Mouse (Mus musculus): ENCODE measurements around the gene Ero1lb. TPM values are rescaled to one million over a fixed set of nuclear protein-coding genes. Genes with fewer than 3 reads are reported as not detected.
"Not testable (repeated sequence)": the region's sequence is repeated elsewhere in the genome, so short reads cannot be mapped to it uniquely, and the experiment has no call there.

The Ero1lb gene
- polyA plus RNA-seq, 1 experiment from 2014 or later: 6.9 TPM

DNA sequence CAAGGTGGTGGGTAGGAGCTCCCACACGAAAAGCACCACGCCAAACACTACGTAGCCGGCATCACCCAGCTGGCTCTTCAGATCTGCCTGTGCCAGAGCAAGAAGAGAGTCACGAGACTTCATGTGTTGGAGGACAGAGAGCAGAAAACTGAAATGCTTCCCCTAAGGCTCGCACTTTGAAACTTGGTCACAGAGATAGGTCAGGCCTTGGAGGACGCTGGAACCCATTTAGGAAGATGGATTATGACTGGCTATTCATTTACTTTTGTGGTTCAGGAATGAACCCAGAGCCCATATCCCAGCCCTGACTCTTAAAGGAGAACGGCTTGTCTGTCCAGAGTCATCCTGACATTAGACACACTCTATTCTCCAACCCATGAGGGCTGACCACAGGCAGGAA, 54.1 kb downstream of the Ero1lb start:
- 91% methylated on average over 8 of the region's 8 CpGs for WGBS
- not testable (repeated sequence) for ATAC-seq (ENCODE audit: insufficient number of reproducible peaks, insufficient read depth, low FRiP score, low read depth); H3K27me3 ChIP-seq (ENCODE audit: control insufficient read depth, insufficient read depth, low read length); H3K27ac ChIP-seq (replicated peaks in 1 of 2; ENCODE audit: control insufficient read depth in 1 of 2, insufficient read depth in 1 of 2, low read depth in 2 of 2, low read length in 2 of 2); H3K9ac ChIP-seq (ENCODE audit: low read length); H3K4me3 ChIP-seq (ENCODE audit: control insufficient read depth in 1 of 2, insufficient read depth in 1 of 2, low read depth in 1 of 2, low read length in 2 of 2); H3K4me2 ChIP-seq (ENCODE audit: low read length); H3K9me3 ChIP-seq (ENCODE audit: control insufficient read depth, low read length)
- peaks cover 12% of the 10 kb centered on the region; the same call in 1 of the 2 replicates for H3K36me3 ChIP-seq (ENCODE audit: control insufficient read depth, insufficient read depth, low read length)
- H3K4me1 ChIP-seq (ENCODE audit: control insufficient read depth in 2 of 2, insufficient read depth in 2 of 2, low read length in 2 of 2): peaks cover 6 to 14% of the 10 kb centered on the region in 2 experiments

DNA sequence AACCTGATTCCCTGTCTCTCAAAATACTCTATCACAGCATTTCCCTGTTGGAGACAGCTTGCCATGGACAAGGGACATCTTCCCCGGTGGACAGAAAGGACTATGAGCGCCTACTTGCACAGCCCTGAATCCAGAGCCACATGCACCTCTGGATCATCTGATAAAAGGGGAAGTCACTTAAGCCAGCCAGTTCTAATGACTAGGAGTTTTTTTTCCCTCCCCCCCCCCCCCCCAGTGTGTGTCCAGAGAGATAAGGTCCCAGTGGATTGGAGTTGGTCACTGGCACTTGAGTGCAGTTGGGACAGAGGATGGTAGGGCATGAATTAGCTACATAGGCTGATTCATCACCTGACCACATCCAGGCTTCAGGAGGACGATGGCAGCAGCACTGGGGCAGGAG, 60.4 kb downstream of the Ero1lb start:
- not testable (repeated sequence) for ATAC-seq (ENCODE audit: insufficient number of reproducible peaks, insufficient read depth, low FRiP score, low read depth); H3K27ac ChIP-seq (replicated peaks in 1 of 2; ENCODE audit: control insufficient read depth in 1 of 2, insufficient read depth in 1 of 2, low read depth in 2 of 2, low read length in 2 of 2); H3K4me3 ChIP-seq (ENCODE audit: control insufficient read depth in 1 of 2, insufficient read depth in 1 of 2, low read depth in 1 of 2, low read length in 2 of 2); H3K9ac ChIP-seq (ENCODE audit: low read length); H3K36me3 ChIP-seq (ENCODE audit: control insufficient read depth, insufficient read depth, low read length); H3K27me3 ChIP-seq (ENCODE audit: control insufficient read depth, insufficient read depth, low read length); H3K9me3 ChIP-seq (ENCODE audit: control insufficient read depth, low read length); H3K4me2 ChIP-seq (ENCODE audit: low read length); H3K4me1 ChIP-seq (ENCODE audit: control insufficient read depth in 2 of 2, insufficient read depth in 2 of 2, low read length in 2 of 2)
- 89% methylated on average over 3 of the region's 3 CpGs for WGBS

DNA sequence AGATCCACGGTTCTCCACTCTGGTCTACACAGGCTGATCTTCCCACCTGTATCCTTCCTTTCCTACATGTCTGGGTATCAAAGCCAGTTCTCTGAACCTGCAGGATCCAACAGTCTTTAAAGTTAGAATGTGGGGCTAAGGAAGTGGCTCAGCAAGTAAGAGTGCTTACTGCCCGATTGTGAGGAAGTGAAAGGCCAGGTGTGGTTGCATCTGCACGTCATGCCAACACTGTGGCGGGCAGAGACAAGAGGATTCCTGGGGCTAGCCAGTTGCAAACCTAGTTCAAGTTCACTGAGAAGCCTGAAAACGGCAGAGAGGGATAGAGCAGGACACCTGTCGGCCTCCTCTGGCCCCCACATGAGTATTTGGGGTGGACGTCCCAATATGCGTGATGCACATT, 62.1 kb downstream of the Ero1lb start:
- H3K4me3 ChIP-seq (ENCODE audit: control insufficient read depth in 1 of 2, insufficient read depth in 1 of 2, low read depth in 1 of 2, low read length in 2 of 2); H3K9me3 ChIP-seq (ENCODE audit: control insufficient read depth, low read length); H3K27me3 ChIP-seq (ENCODE audit: control insufficient read depth, insufficient read depth, low read length); H3K9ac ChIP-seq (ENCODE audit: low read length); H3K36me3 ChIP-seq (ENCODE audit: control insufficient read depth, insufficient read depth, low read length); H3K27ac ChIP-seq (replicated peaks in 1 of 2; ENCODE audit: control insufficient read depth in 1 of 2, insufficient read depth in 1 of 2, low read depth in 2 of 2, low read length in 2 of 2); ATAC-seq (ENCODE audit: insufficient number of reproducible peaks, insufficient read depth, low FRiP score, low read depth); H3K4me2 ChIP-seq (ENCODE audit: low read length); H3K4me1 ChIP-seq (ENCODE audit: control insufficient read depth in 2 of 2, insufficient read depth in 2 of 2, low read length in 2 of 2): not testable (repeated sequence)
- WGBS: 95% methylated on average over 8 of the region's 8 CpGs

DNA sequence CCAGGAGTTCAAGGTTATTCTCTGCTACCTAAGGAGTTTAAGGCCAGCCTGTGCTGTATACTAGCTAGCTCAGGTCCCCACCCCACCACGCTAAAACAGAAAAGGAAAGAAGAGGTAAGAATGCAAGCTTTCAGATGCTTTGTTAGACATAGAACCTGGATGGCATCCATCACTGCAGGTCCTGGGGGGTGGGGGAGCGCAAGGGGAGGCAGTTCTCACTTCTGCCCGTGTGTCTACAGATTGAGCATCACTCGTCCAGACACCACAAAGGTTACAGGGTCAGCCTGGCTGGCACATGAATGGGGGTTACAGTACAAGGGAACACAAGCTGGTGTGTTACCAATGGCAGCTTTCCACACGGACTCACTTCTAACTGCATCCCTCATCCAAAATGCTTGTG, 62.5 kb downstream of the Ero1lb start:
- not testable (repeated sequence) for H3K9ac ChIP-seq (ENCODE audit: low read length); H3K27me3 ChIP-seq (ENCODE audit: control insufficient read depth, insufficient read depth, low read length); H3K27ac ChIP-seq (replicated peaks in 1 of 2; ENCODE audit: control insufficient read depth in 1 of 2, insufficient read depth in 1 of 2, low read depth in 2 of 2, low read length in 2 of 2); H3K4me1 ChIP-seq (ENCODE audit: control insufficient read depth in 2 of 2, insufficient read depth in 2 of 2, low read length in 2 of 2); H3K9me3 ChIP-seq (ENCODE audit: control insufficient read depth, low read length); H3K4me3 ChIP-seq (ENCODE audit: control insufficient read depth in 1 of 2, insufficient read depth in 1 of 2, low read depth in 1 of 2, low read length in 2 of 2); H3K36me3 ChIP-seq (ENCODE audit: control insufficient read depth, insufficient read depth, low read length); H3K4me2 ChIP-seq (ENCODE audit: low read length); ATAC-seq (ENCODE audit: insufficient number of reproducible peaks, insufficient read depth, low FRiP score, low read depth)
- WGBS: 73% methylated on average over 5 of the region's 5 CpGs

DNA sequence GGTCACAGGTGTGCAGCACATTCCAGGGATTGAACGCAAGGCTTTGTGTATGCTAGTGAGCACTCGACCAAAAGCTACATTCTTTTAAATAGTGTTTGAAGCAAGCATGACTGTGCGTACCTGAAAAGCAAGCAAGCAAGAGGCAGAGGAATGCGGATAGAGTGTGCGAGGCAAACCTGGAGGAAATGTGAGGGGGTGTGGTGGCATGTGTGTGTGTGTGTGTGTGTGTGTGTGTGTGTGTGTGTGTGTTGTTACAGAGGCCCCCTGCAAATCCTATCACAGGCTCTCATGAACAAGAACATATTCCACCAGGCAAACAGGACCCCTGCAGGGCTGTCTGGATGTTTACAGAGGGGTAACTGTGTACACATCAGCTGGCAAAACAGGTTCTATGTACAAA, 64.6 kb downstream of the Ero1lb start:
- H3K9me3 ChIP-seq (ENCODE audit: control insufficient read depth, low read length); H3K9ac ChIP-seq (ENCODE audit: low read length); H3K4me3 ChIP-seq (ENCODE audit: control insufficient read depth in 1 of 2, insufficient read depth in 1 of 2, low read depth in 1 of 2, low read length in 2 of 2); H3K27me3 ChIP-seq (ENCODE audit: control insufficient read depth, insufficient read depth, low read length); ATAC-seq (ENCODE audit: insufficient number of reproducible peaks, insufficient read depth, low FRiP score, low read depth); H3K4me1 ChIP-seq (ENCODE audit: control insufficient read depth in 2 of 2, insufficient read depth in 2 of 2, low read length in 2 of 2); H3K36me3 ChIP-seq (ENCODE audit: control insufficient read depth, insufficient read depth, low read length); H3K4me2 ChIP-seq (ENCODE audit: low read length); H3K27ac ChIP-seq (replicated peaks in 1 of 2; ENCODE audit: control insufficient read depth in 1 of 2, insufficient read depth in 1 of 2, low read depth in 2 of 2, low read length in 2 of 2): not testable (repeated sequence)
- 86% methylated on average over 5 of the region's 5 CpGs for WGBS

DNA sequence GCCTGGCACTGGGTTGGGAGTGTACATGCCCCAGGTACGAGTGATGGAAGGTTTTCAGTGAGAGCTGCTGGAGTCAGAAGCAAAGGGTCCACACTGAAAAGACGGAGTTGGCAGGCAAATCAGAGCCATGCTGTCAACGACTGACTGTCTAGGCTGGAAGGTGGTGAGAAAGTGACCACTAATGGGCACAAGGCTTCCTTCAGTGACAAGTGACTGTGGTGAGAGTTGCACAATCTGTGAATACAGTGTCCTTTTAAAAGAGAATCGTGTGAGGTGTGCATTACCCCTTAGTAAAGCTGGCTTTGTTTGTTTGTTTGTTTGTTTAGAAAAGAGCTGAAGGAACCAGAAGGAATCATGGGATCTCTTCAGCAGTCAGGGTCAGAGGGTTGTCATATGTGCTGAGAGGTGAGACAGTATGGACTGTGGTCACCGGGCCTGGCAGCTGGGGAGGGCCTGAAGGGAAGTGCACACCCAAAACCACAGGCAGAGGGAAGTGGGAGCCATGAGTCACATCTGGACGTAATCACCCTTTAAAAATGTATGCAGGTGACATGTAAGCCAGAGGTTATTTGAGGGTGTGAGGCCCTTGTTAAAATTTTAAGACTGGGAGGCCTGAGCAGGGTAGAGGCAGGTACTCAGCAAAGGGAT, 69.4 kb downstream of the Ero1lb start:
- H3K27ac ChIP-seq (replicated peaks in 1 of 2; ENCODE audit: control insufficient read depth in 1 of 2, insufficient read depth in 1 of 2, low read depth in 2 of 2, low read length in 2 of 2); H3K27me3 ChIP-seq (ENCODE audit: control insufficient read depth, insufficient read depth, low read length); H3K4me3 ChIP-seq (ENCODE audit: control insufficient read depth in 1 of 2, insufficient read depth in 1 of 2, low read depth in 1 of 2, low read length in 2 of 2); H3K36me3 ChIP-seq (ENCODE audit: control insufficient read depth, insufficient read depth, low read length); H3K9me3 ChIP-seq (ENCODE audit: control insufficient read depth, low read length); ATAC-seq (ENCODE audit: insufficient number of reproducible peaks, insufficient read depth, low FRiP score, low read depth); H3K4me2 ChIP-seq (ENCODE audit: low read length); H3K4me1 ChIP-seq (ENCODE audit: control insufficient read depth in 2 of 2, insufficient read depth in 2 of 2, low read length in 2 of 2); H3K9ac ChIP-seq (ENCODE audit: low read length): not testable (repeated sequence)
- 89% methylated on average over 1 of the region's 6 CpGs for WGBS

DNA sequence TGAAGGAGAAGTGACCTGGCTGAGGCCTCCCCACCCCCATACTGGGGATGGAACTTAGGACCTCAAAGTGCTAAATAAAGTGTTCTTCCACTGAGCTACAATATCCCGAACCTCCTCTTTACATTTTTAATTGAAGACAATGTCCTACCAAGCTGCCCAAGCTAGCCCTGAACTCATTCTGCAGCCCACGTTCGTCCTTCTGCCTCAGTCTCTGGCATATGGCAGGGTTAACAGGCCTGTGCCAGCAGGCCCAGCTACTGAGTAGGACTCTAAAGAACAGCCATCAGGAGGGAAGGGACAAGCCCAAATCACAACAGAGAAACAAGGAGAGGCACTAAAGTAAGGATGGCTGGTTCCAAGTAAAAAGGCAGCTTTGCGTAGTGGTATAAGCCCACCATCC, 77.1 kb downstream of the Ero1lb start:
- not testable (repeated sequence) for H3K4me1 ChIP-seq (ENCODE audit: control insufficient read depth in 2 of 2, insufficient read depth in 2 of 2, low read length in 2 of 2); H3K27ac ChIP-seq (replicated peaks in 1 of 2; ENCODE audit: control insufficient read depth in 1 of 2, insufficient read depth in 1 of 2, low read depth in 2 of 2, low read length in 2 of 2); H3K9me3 ChIP-seq (ENCODE audit: control insufficient read depth, low read length); H3K4me2 ChIP-seq (ENCODE audit: low read length); ATAC-seq (ENCODE audit: insufficient number of reproducible peaks, insufficient read depth, low FRiP score, low read depth); H3K4me3 ChIP-seq (ENCODE audit: control insufficient read depth in 1 of 2, insufficient read depth in 1 of 2, low read depth in 1 of 2, low read length in 2 of 2); H3K9ac ChIP-seq (ENCODE audit: low read length); H3K36me3 ChIP-seq (ENCODE audit: control insufficient read depth, insufficient read depth, low read length); H3K27me3 ChIP-seq (ENCODE audit: control insufficient read depth, insufficient read depth, low read length)
- WGBS: 97% methylated on average over 3 of the region's 4 CpGs

DNA sequence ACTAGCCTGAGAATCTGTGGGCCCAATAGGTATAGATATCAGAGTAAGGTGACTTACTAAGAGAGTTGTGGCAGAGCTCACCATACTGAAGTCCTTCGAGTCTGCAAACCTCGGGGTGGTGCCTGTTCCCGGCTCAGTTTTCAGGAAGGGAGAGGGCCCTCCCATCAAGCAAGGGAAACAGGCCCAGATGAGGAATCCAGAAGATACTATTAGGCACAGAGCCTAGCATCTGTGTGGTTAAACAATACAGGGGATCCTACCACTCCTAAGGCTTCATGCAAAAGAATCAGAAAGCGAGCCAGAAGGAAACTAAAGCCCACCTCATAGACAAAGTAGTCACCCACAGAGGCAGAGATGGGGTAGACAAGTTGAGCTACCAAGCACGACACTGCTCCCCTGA, 81.0 kb downstream of the Ero1lb start:
- not testable (repeated sequence) for H3K9ac ChIP-seq (ENCODE audit: low read length); H3K27ac ChIP-seq (replicated peaks in 1 of 2; ENCODE audit: control insufficient read depth in 1 of 2, insufficient read depth in 1 of 2, low read depth in 2 of 2, low read length in 2 of 2); H3K4me1 ChIP-seq (ENCODE audit: control insufficient read depth in 2 of 2, insufficient read depth in 2 of 2, low read length in 2 of 2); H3K36me3 ChIP-seq (ENCODE audit: control insufficient read depth, insufficient read depth, low read length); H3K4me3 ChIP-seq (ENCODE audit: control insufficient read depth in 1 of 2, insufficient read depth in 1 of 2, low read depth in 1 of 2, low read length in 2 of 2); ATAC-seq (ENCODE audit: insufficient number of reproducible peaks, insufficient read depth, low FRiP score, low read depth); H3K4me2 ChIP-seq (ENCODE audit: low read length); H3K9me3 ChIP-seq (ENCODE audit: control insufficient read depth, low read length); H3K27me3 ChIP-seq (ENCODE audit: control insufficient read depth, insufficient read depth, low read length)
- WGBS: 61% methylated on average over 5 of the region's 5 CpGs
